Comparison of ENCODE assay signal across 16 mouse cellular contexts in genomic region chr16:86011051-86011450, GRCm38 (mm10).
"Had no signal": no experiment of that assay in that cellular context is flagged by ENCODE, and none has a peak within 500 bp of the region (broad histone marks: within the 10 kb centered on the region; RNA-seq: fewer than 3 reads in every experiment).

No protein-coding gene starts in this region.

- DNase-seq: retina, postnatal 1 day; right cerebral cortex, postnatal 14 days; right cerebral cortex, postnatal 25 days; right cerebral cortex, postnatal 4 days; spleen, adult 18-20 months; thymus, adult 18-20 months; thymus, adult 2 months; thymus, postnatal 14 days; thymus, postnatal 25 days; thymus, postnatal 36 days; thymus, postnatal 4 days had no signal

- H3K27ac ChIP-seq: neural tube, embryonic 12.5 days; neural tube, embryonic 13.5 days; neural tube, embryonic 15.5 days; stomach, embryonic 15.5 days; stomach, postnatal 0 days had no signal

- H3K27me3 ChIP-seq: neural tube, embryonic 12.5 days; neural tube, embryonic 13.5 days; neural tube, embryonic 15.5 days; stomach, embryonic 15.5 days had no signal

- H3K9me3 ChIP-seq: neural tube, embryonic 12.5 days; neural tube, embryonic 13.5 days; neural tube, embryonic 15.5 days; stomach, embryonic 15.5 days had no signal

- H3K9ac ChIP-seq: neural tube, embryonic 12.5 days; neural tube, embryonic 13.5 days; neural tube, embryonic 15.5 days; stomach, embryonic 15.5 days had no signal

- H3K4me3 ChIP-seq: neural tube, embryonic 12.5 days; neural tube, embryonic 13.5 days; neural tube, embryonic 15.5 days; stomach, embryonic 15.5 days had no signal

- H3K4me1 ChIP-seq: neural tube, embryonic 12.5 days; neural tube, embryonic 13.5 days; neural tube, embryonic 15.5 days; stomach, embryonic 15.5 days had no signal

- H3K36me3 ChIP-seq: neural tube, embryonic 12.5 days; neural tube, embryonic 13.5 days; neural tube, embryonic 15.5 days; stomach, embryonic 15.5 days had no signal

- H3K4me2 ChIP-seq: neural tube, embryonic 12.5 days; neural tube, embryonic 13.5 days; neural tube, embryonic 15.5 days; stomach, embryonic 15.5 days had no signal
